Mouse (Mus musculus): ENCODE measurements around the gene Aif1. TPM values are rescaled to one million over a fixed set of nuclear protein-coding genes. Genes with fewer than 3 reads are reported as not detected.

Gene Aif1
- polyA plus RNA-seq, 1 experiment, result 2.1 TPM

- H3K27ac ChIP-seq (ENCODE audit: insufficient read depth, low read length), result peak within 1 kb of the TSS; percentile 71
- H3K9me3 ChIP-seq (replicated peaks; ENCODE audit: control insufficient read depth, insufficient read depth, low read length, poor library complexity, severe bottlenecking), result no peaks in the 10 kb centered on the region
- peaks cover 21% of the 10 kb centered on the region for H3K36me3 ChIP-seq (ENCODE audit: control insufficient read depth, insufficient read depth, low read length, poor library complexity, severe bottlenecking)
- H3K4me1 ChIP-seq (ENCODE audit: control insufficient read depth, insufficient read depth, low read length), result no peaks in the 10 kb centered on the region
- no peaks in the 10 kb centered on the region for H3K27me3 ChIP-seq (ENCODE audit: control insufficient read depth, insufficient read depth, low read length, poor library complexity, severe bottlenecking)
- peak within 1 kb of the TSS; percentile 93 for H3K9ac ChIP-seq (ENCODE audit: low read depth, poor library complexity, severe bottlenecking)
- peak within 1 kb of the TSS; percentile 96 for H3K4me3 ChIP-seq (ENCODE audit: low read depth, low read length)
- TF ChIP-seq POLR2A (IDR thresholded peaks at IDR 0.05; ENCODE audit: insufficient read depth, low read length), result no peak
These were observed 54.0 kb downstream of the Aif1 start, which contains the start of gene Csnk2b for GRCm38 (mm10) chr17:35121871-35122303. TSS of gene Csnk2b (minus strand) at chr17:35122053.

- H3K36me3 ChIP-seq (ENCODE audit: control insufficient read depth, insufficient read depth, low read length, poor library complexity, severe bottlenecking), result peaks cover 24% of the 10 kb centered on the region
- no peaks in the 10 kb centered on the region for H3K4me1 ChIP-seq (ENCODE audit: control insufficient read depth, insufficient read depth, low read length)
- H3K27me3 ChIP-seq (ENCODE audit: control insufficient read depth, insufficient read depth, low read length, poor library complexity, severe bottlenecking), result no peaks in the 10 kb centered on the region
- TF ChIP-seq EP300 (IDR thresholded peaks at IDR 0.05; ENCODE audit: insufficient read depth, low read depth, low read length) (no peak), CTCF (IDR thresholded peaks at IDR 0.05; ENCODE audit: low read depth, low read length) (no peak), POLR2A (IDR thresholded peaks at IDR 0.05; ENCODE audit: insufficient read depth, low read length) (no peak)
- H3K27ac ChIP-seq (ENCODE audit: insufficient read depth, low read length), result peak within 1 kb of the TSS; percentile 71
- H3K9ac ChIP-seq (ENCODE audit: low read depth, poor library complexity, severe bottlenecking), result peak within 1 kb of the TSS; percentile 93
- H3K4me3 ChIP-seq (ENCODE audit: low read depth, low read length), result peak within 1 kb of the TSS; percentile 96
- no peaks in the 10 kb centered on the region for H3K9me3 ChIP-seq (replicated peaks; ENCODE audit: control insufficient read depth, insufficient read depth, low read length, poor library complexity, severe bottlenecking)
These were observed 54.6 kb downstream of the Aif1 start, which contains the start of gene Gpank1 for GRCm38 (mm10) chr17:35121143-35121799. TSS of gene Gpank1 (plus strand) at chr17:35121455.

Other genes with a start within 250 kb of the Aif1 start
- 13.6 and 15.1 TPM in 2 replicates for gene Neu1, start 244.8 kb downstream of the Aif1 start, polyA plus RNA-seq (2011; ENCODE audit: insufficient read depth, insufficient read length, low read depth, missing spikeins)
- gene Hspa1b, start 216.8 kb downstream of the Aif1 start, polyA plus RNA-seq (2011; ENCODE audit: insufficient read depth, insufficient read length, low read depth, missing spikeins), result 2.6 and 3.0 TPM in 2 replicates
- gene Gm20481, start 206.2 kb downstream of the Aif1 start, polyA plus RNA-seq (2011; ENCODE audit: insufficient read depth, insufficient read length, low read depth, missing spikeins), result not detected in 2 replicates
- 1.9 and 2.5 TPM in 2 replicates for gene Hspa1a, start 203.9 kb downstream of the Aif1 start, polyA plus RNA-seq (2011; ENCODE audit: insufficient read depth, insufficient read length, low read depth, missing spikeins)
- 0.25 TPM in 1 of 2 replicates, not detected in the other for gene Hspa1l, start 203.4 kb downstream of the Aif1 start, polyA plus RNA-seq (2011; ENCODE audit: insufficient read depth, insufficient read length, low read depth, missing spikeins)
- 163 and 166 TPM in 2 replicates for gene Lsm2, start 194.2 kb downstream of the Aif1 start, polyA plus RNA-seq (2011; ENCODE audit: insufficient read depth, insufficient read length, low read depth, missing spikeins)
- gene Vars, start 175.1 kb downstream of the Aif1 start, polyA plus RNA-seq (2011; ENCODE audit: insufficient read depth, insufficient read length, low read depth, missing spikeins), result 108 and 123 TPM in 2 replicates
- gene Vwa7, start 159.5 kb downstream of the Aif1 start, polyA plus RNA-seq (2011; ENCODE audit: insufficient read depth, insufficient read length, low read depth, missing spikeins), result 0.30 and 0.33 TPM in 2 replicates
- gene Sapcd1, start 148.1 kb downstream of the Aif1 start, polyA plus RNA-seq (2011; ENCODE audit: insufficient read depth, insufficient read length, low read depth, missing spikeins), result 1.7 and 3.9 TPM in 2 replicates
- 6.7 and 7.4 TPM in 2 replicates for gene Msh5, start 129.3 kb downstream of the Aif1 start, polyA plus RNA-seq (2011; ENCODE audit: insufficient read depth, insufficient read length, low read depth, missing spikeins)
- gene Clic1, start 126.1 kb downstream of the Aif1 start, polyA plus RNA-seq (2011; ENCODE audit: insufficient read depth, insufficient read length, low read depth, missing spikeins), result 173 and 182 TPM in 2 replicates
- 92.5 and 101 TPM in 2 replicates for gene Ddah2, start 117.0 kb downstream of the Aif1 start, polyA plus RNA-seq (2011; ENCODE audit: insufficient read depth, insufficient read length, low read depth, missing spikeins)
- gene Ly6g6c, start 110.7 kb downstream of the Aif1 start, polyA plus RNA-seq (2011; ENCODE audit: insufficient read depth, insufficient read length, low read depth, missing spikeins), result 3.7 and 4.0 TPM in 2 replicates
- 2.8 and 3.3 TPM in 2 replicates for gene Mpig6b, start 109.9 kb downstream of the Aif1 start, polyA plus RNA-seq (2011; ENCODE audit: insufficient read depth, insufficient read length, low read depth, missing spikeins)
- gene Ly6g6e, start 99.2 kb downstream of the Aif1 start, polyA plus RNA-seq (2011; ENCODE audit: insufficient read depth, insufficient read length, low read depth, missing spikeins), result 27.5 and 31.2 TPM in 2 replicates
- gene Ly6g6d, start 98.0 kb downstream of the Aif1 start, polyA plus RNA-seq (2011; ENCODE audit: insufficient read depth, insufficient read length, low read depth, missing spikeins), result 1.3 and 1.9 TPM in 2 replicates
- not detected in 2 replicates for gene Ly6g6f, start 90.5 kb downstream of the Aif1 start, polyA plus RNA-seq (2011; ENCODE audit: insufficient read depth, insufficient read length, low read depth, missing spikeins)
- gene Abhd16a, start 86.8 kb downstream of the Aif1 start, polyA plus RNA-seq (2011; ENCODE audit: insufficient read depth, insufficient read length, low read depth, missing spikeins), result 12.7 and 15.6 TPM in 2 replicates
- not detected in 2 replicates for gene Ly6g5c, start 67.8 kb downstream of the Aif1 start, polyA plus RNA-seq (2011; ENCODE audit: insufficient read depth, insufficient read length, low read depth, missing spikeins)
- not detected in 2 replicates for gene Ly6g5b, start 60.6 kb downstream of the Aif1 start, polyA plus RNA-seq (2011; ENCODE audit: insufficient read depth, insufficient read length, low read depth, missing spikeins)
- gene Gpank1, start 54.6 kb downstream of the Aif1 start, polyA plus RNA-seq (2011; ENCODE audit: insufficient read depth, insufficient read length, low read depth, missing spikeins), result 18.9 and 19.1 TPM in 2 replicates
- gene Csnk2b, start 54.0 kb downstream of the Aif1 start, polyA plus RNA-seq (2011; ENCODE audit: insufficient read depth, insufficient read length, low read depth, missing spikeins), result 146 and 173 TPM in 2 replicates
- gene D17H6S53E, start 49.7 kb downstream of the Aif1 start, polyA plus RNA-seq (2011; ENCODE audit: insufficient read depth, insufficient read length, low read depth, missing spikeins), result 4.3 and 8.1 TPM in 2 replicates
- gene Apom, start 44.0 kb downstream of the Aif1 start, polyA plus RNA-seq (2011; ENCODE audit: insufficient read depth, insufficient read length, low read depth, missing spikeins), result not detected in 2 replicates
- 231 and 262 TPM in 2 replicates for gene Bag6, start 40.9 kb downstream of the Aif1 start, polyA plus RNA-seq (2011; ENCODE audit: insufficient read depth, insufficient read length, low read depth, missing spikeins)
- gene Prrc2a, start 11.2 kb downstream of the Aif1 start, polyA plus RNA-seq (2011; ENCODE audit: insufficient read depth, insufficient read length, low read depth, missing spikeins), result 236 and 256 TPM in 2 replicates
- gene Lst1, start 12.4 kb upstream of the Aif1 start, polyA plus RNA-seq (2011; ENCODE audit: insufficient read depth, insufficient read length, low read depth, missing spikeins), result 2.3 and 2.5 TPM in 2 replicates
- gene Ltb, start 18.4 kb upstream of the Aif1 start, polyA plus RNA-seq (2011; ENCODE audit: insufficient read depth, insufficient read length, low read depth, missing spikeins), result 10.7 and 14.2 TPM in 2 replicates
- not detected in 2 replicates for gene Tnf, start 25.9 kb upstream of the Aif1 start, polyA plus RNA-seq (2011; ENCODE audit: insufficient read depth, insufficient read length, low read depth, missing spikeins)
- 0.64 TPM in 1 of 2 replicates, not detected in the other for gene Lta, start 29.3 kb upstream of the Aif1 start, polyA plus RNA-seq (2011; ENCODE audit: insufficient read depth, insufficient read length, low read depth, missing spikeins)
- gene Gm16181, start 44.8 kb upstream of the Aif1 start, polyA plus RNA-seq (2011; ENCODE audit: insufficient read depth, insufficient read length, low read depth, missing spikeins), result not detected in 2 replicates
- gene Atp6v1g2, start 57.6 kb upstream of the Aif1 start, polyA plus RNA-seq (2011; ENCODE audit: insufficient read depth, insufficient read length, low read depth, missing spikeins), result 2.3 and 4.2 TPM in 2 replicates
- gene Nfkbil1, start 59.7 kb upstream of the Aif1 start, polyA plus RNA-seq (2011; ENCODE audit: insufficient read depth, insufficient read length, low read depth, missing spikeins), result 7.9 and 12.5 TPM in 2 replicates
- gene Ddx39b, start 65.7 kb upstream of the Aif1 start, polyA plus RNA-seq (2011; ENCODE audit: insufficient read depth, insufficient read length, low read depth, missing spikeins), result 245 and 258 TPM in 2 replicates
- gene H2-D1, start 86.7 kb upstream of the Aif1 start, polyA plus RNA-seq (2011; ENCODE audit: insufficient read depth, insufficient read length, low read depth, missing spikeins), result 19.8 and 23.1 TPM in 2 replicates
- gene H2-Q1, start 144.3 kb upstream of the Aif1 start, polyA plus RNA-seq (2011; ENCODE audit: insufficient read depth, insufficient read length, low read depth, missing spikeins), result not detected in 2 replicates
- gene H2-Q2, start 166.2 kb upstream of the Aif1 start, polyA plus RNA-seq (2011; ENCODE audit: insufficient read depth, insufficient read length, low read depth, missing spikeins), result 5.6 and 5.8 TPM in 2 replicates
- gene H2-Q4, start 203.5 kb upstream of the Aif1 start, polyA plus RNA-seq (2011; ENCODE audit: insufficient read depth, insufficient read length, low read depth, missing spikeins), result 10.0 and 11.6 TPM in 2 replicates
- gene H2-Q6, start 248.8 kb upstream of the Aif1 start, polyA plus RNA-seq (2011; ENCODE audit: insufficient read depth, insufficient read length, low read depth, missing spikeins), result 2.1 and 2.2 TPM in 2 replicates